Mouse (Mus musculus) liver, embryonic 14 days (tissue): ENCODE results near the gene Foxo3. TPM values are rescaled to one million over a fixed set of nuclear protein-coding genes. Genes with fewer than 3 reads are reported as not detected.

ENCODE experiments used
- polyA plus RNA-seq: library from polyadenylated mRNA; depleted of rRNA; stranded (reverse); fragments of >200 nt; gene quantifications from 2 replicates; pipeline ENCODE4 v1.2.3, GENCODE M21; 2012; rRNA removed

Gene Foxo3
- 14.1 and 16.7 TPM in 2 replicates for polyA plus RNA-seq

DNA sequence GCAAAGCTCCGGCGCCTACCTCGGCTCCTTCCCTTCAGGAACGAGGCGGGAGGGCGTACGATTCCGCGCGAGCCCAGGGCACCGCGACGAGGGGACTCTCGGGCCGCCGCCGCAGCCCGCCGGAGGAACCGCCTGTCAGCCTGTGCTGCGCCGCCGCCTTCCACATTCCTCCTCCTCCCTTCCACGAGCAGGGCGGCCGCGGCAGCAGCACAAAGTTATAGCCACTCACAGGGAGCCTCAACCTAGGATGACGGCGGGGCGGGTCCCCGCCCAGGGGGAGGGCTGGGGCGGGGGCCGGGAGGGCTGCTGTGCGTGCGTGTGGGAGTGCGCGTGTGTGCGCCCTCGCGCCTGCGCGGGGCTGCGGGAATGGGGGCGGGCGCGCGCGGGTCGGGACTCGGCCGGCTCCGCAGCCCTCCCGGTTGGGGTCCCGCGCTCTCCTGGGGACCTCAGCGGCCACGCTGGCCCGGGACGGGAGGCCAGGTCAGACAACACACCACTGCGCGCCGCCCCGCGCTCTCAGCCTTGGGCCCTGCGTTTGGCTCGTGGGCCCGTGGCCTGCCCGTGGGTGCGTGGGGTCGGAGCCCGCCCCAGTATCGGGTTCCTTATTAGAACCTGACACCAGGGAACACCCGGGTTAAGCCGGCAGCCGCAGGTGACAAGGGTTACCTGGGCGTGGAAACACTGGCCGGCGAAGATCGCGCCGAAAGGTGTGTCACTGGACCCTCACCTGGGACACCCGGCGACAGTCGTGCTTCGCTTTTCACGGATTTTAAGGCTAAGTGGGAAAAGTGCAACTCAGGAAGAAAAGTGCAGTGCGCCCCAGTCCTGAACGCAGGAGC, at the start of gene Foxo3:
Foxo3 (minus strand) TSS at position 249 of the 839 bp plus-strand sequence.

Other genes starting within 250 kb of the Foxo3 start
- gene Afg1l, start 201.8 kb upstream of the Foxo3 start, polyA plus RNA-seq: 1.6 and 2.0 TPM in 2 replicates
- 175 and 188 TPM in 2 replicates for gene Snx3, start 225.3 kb upstream of the Foxo3 start, polyA plus RNA-seq